Mouse (Mus musculus): ENCODE measurements around the gene Agfg2. TPM values are rescaled to one million over a fixed set of nuclear protein-coding genes. Genes with fewer than 3 reads are reported as not detected.

Agfg2 gene
- polyA plus RNA-seq, 1 experiment from 2014 or later = 16.4 TPM

- DNase-seq (ENCODE audit: low spot score) = no peak
- no peak overlapping the region for H3K27ac ChIP-seq (ENCODE audit: low read depth)
- H3K4me1 ChIP-seq (replicated peaks; ENCODE audit: control insufficient read depth, insufficient read depth, low read length) = no peaks in the 10 kb centered on the region
- no peak overlapping the region for H3K4me3 ChIP-seq (ENCODE audit: low read depth, low read length)
- 81% methylated on average over 3 of the region's 3 CpGs for WGBS
- no peaks in the 10 kb centered on the region for H3K9me3 ChIP-seq (ENCODE audit: control insufficient read depth, low read length)
- H3K4me2 ChIP-seq (ENCODE audit: low read length) = no peak overlapping the region
- no peaks in the 10 kb centered on the region for H3K27me3 ChIP-seq (replicated peaks; ENCODE audit: control insufficient read depth, insufficient read depth, low read length)
- H3K36me3 ChIP-seq (ENCODE audit: control insufficient read depth, insufficient read depth, low read length) = no peaks in the 10 kb centered on the region
- H3K9ac ChIP-seq (ENCODE audit: low read length) = no peak overlapping the region
- no peak for ATAC-seq (replicated peaks; ENCODE audit: low FRiP score, low TSS enrichment, low read depth)
Observed at GRCm38 (mm10) chr5:137689974-137690373, 5.4 kb upstream of the Agfg2 start.

GRCm38 (mm10) chr5:137686127-137686790, 1.7 kb upstream of the Agfg2 start:
- no peak overlapping the region for H3K4me3 ChIP-seq (ENCODE audit: low read depth, low read length)
- H3K4me1 ChIP-seq (replicated peaks; ENCODE audit: control insufficient read depth, insufficient read depth, low read length) = peaks cover 9% of the 10 kb centered on the region
- ATAC-seq (replicated peaks; ENCODE audit: low FRiP score, low TSS enrichment, low read depth) = no peak
- no peak for DNase-seq (ENCODE audit: low spot score)
- no peaks in the 10 kb centered on the region for H3K9me3 ChIP-seq (ENCODE audit: control insufficient read depth, low read length)
- H3K4me2 ChIP-seq (ENCODE audit: low read length) = no peak overlapping the region
- H3K27me3 ChIP-seq (replicated peaks; ENCODE audit: control insufficient read depth, insufficient read depth, low read length) = no peaks in the 10 kb centered on the region
- 0 out of 2 replicates have a peak, but pooled peaks cover 2% of the 10 kb centered on the region for H3K36me3 ChIP-seq (ENCODE audit: control insufficient read depth, insufficient read depth, low read length)
- no peak overlapping the region for H3K27ac ChIP-seq (ENCODE audit: low read depth)
- 70% methylated on average over 6 of the region's 6 CpGs for WGBS
- H3K9ac ChIP-seq (ENCODE audit: low read length) = no peak overlapping the region

- 0 out of 2 replicates have a peak, but pooled peaks cover 3% of the 10 kb centered on the region for H3K36me3 ChIP-seq (ENCODE audit: control insufficient read depth, insufficient read depth, low read length)
- H3K27me3 ChIP-seq (replicated peaks; ENCODE audit: control insufficient read depth, insufficient read depth, low read length) = no peaks in the 10 kb centered on the region
- WGBS = 95% methylated on average over 3 of the region's 3 CpGs
- H3K9ac ChIP-seq (ENCODE audit: low read length) = no peak overlapping the region
- H3K4me3 ChIP-seq (ENCODE audit: low read depth, low read length) = no peak overlapping the region
- peaks cover 9% of the 10 kb centered on the region for H3K4me1 ChIP-seq (replicated peaks; ENCODE audit: control insufficient read depth, insufficient read depth, low read length)
- no peak overlapping the region for H3K4me2 ChIP-seq (ENCODE audit: low read length)
- no peaks in the 10 kb centered on the region for H3K9me3 ChIP-seq (ENCODE audit: control insufficient read depth, low read length)
- no peak overlapping the region for H3K27ac ChIP-seq (ENCODE audit: low read depth)
- DNase-seq (ENCODE audit: low spot score) (no peak), ATAC-seq (replicated peaks; ENCODE audit: low FRiP score, low TSS enrichment, low read depth) (no peak)
Observed at GRCm38 (mm10) chr5:137685653-137686052, 1.1 kb upstream of the Agfg2 start.

GRCm38 (mm10) chr5:137683388-137684293, 885 bp downstream of the Agfg2 start:
- peak overlapping the region; percentile 54; the same call in 1 of the 2 replicates for H3K27ac ChIP-seq (ENCODE audit: low read depth)
- no peak; the same call in none of the 2 replicates for ATAC-seq (replicated peaks; ENCODE audit: low FRiP score, low TSS enrichment, low read depth)
- peak overlapping the region; percentile 56 for H3K9ac ChIP-seq (ENCODE audit: low read length)
- 10% methylated on average over 28 of the region's 28 CpGs for WGBS
- DNase-seq (ENCODE audit: low spot score) = peak; percentile 58
- H3K27me3 ChIP-seq (replicated peaks; ENCODE audit: control insufficient read depth, insufficient read depth, low read length) = no peaks in the 10 kb centered on the region
- H3K9me3 ChIP-seq (ENCODE audit: control insufficient read depth, low read length) = no peaks in the 10 kb centered on the region
- peak overlapping the region; percentile 63 for H3K4me3 ChIP-seq (ENCODE audit: low read depth, low read length)
- 0 out of 2 replicates have a peak, but pooled peaks cover 6% of the 10 kb centered on the region for H3K36me3 ChIP-seq (ENCODE audit: control insufficient read depth, insufficient read depth, low read length)
- peak overlapping the region; percentile 85 for H3K4me2 ChIP-seq (ENCODE audit: low read length)
- H3K4me1 ChIP-seq (replicated peaks; ENCODE audit: control insufficient read depth, insufficient read depth, low read length) = peaks cover 9% of the 10 kb centered on the region

GRCm38 (mm10) chr5:137682526-137682925, 2.0 kb downstream of the Agfg2 start:
- Histone ChIP-seq H3K27ac (ENCODE audit: low read depth) (no peak overlapping the region), H3K27me3 (replicated peaks; ENCODE audit: control insufficient read depth, insufficient read depth, low read length) (no peaks in the 10 kb centered on the region), H3K9me3 (ENCODE audit: control insufficient read depth, low read length) (no peaks in the 10 kb centered on the region), H3K9ac (ENCODE audit: low read length) (no peak overlapping the region), H3K4me3 (ENCODE audit: low read depth, low read length) (no peak overlapping the region), H3K36me3 (ENCODE audit: control insufficient read depth, insufficient read depth, low read length) (0 out of 2 replicates have a peak, but pooled peaks cover 6% of the 10 kb centered on the region), H3K4me1 (replicated peaks; ENCODE audit: control insufficient read depth, insufficient read depth, low read length) (peaks cover 9% of the 10 kb centered on the region), H3K4me2 (ENCODE audit: low read length) (peak overlapping the region; percentile 85)
- no peak for DNase-seq (ENCODE audit: low spot score)
- WGBS = 89% methylated on average over 6 of the region's 6 CpGs
- ATAC-seq (replicated peaks; ENCODE audit: low FRiP score, low TSS enrichment, low read depth) = no peak

GRCm38 (mm10) chr5:137679726-137680125, 4.8 kb downstream of the Agfg2 start:
- 79% methylated on average over 4 of the region's 4 CpGs for WGBS
- DNase-seq (ENCODE audit: low spot score) = no peak

GRCm38 (mm10) chr5:137678736-137679135, 5.8 kb downstream of the Agfg2 start:
- H3K9me3 ChIP-seq (ENCODE audit: control insufficient read depth, low read length) = no peaks in the 10 kb centered on the region
- DNase-seq (ENCODE audit: low spot score) (no peak), ATAC-seq (replicated peaks; ENCODE audit: low FRiP score, low TSS enrichment, low read depth) (no peak)

More at GRCm38 (mm10) chr5:137679726-137680125, 4.8 kb downstream of the Agfg2 start:
- Histone ChIP-seq H3K4me3 (ENCODE audit: low read depth, low read length) (no peak overlapping the region), H3K4me1 (replicated peaks; ENCODE audit: control insufficient read depth, insufficient read depth, low read length) (peaks cover 9% of the 10 kb centered on the region), H3K27me3 (replicated peaks; ENCODE audit: control insufficient read depth, insufficient read depth, low read length) (no peaks in the 10 kb centered on the region), H3K36me3 (ENCODE audit: control insufficient read depth, insufficient read depth, low read length) (0 out of 2 replicates have a peak, but pooled peaks cover 6% of the 10 kb centered on the region), H3K9me3 (ENCODE audit: control insufficient read depth, low read length) (no peaks in the 10 kb centered on the region), H3K27ac (ENCODE audit: low read depth) (no peak overlapping the region), H3K9ac (ENCODE audit: low read length) (no peak overlapping the region), H3K4me2 (ENCODE audit: low read length) (no peak overlapping the region)
- ATAC-seq (replicated peaks; ENCODE audit: low FRiP score, low TSS enrichment, low read depth) = no peak

GRCm38 (mm10) chr5:137677859-137678258, 6.7 kb downstream of the Agfg2 start:
- Histone ChIP-seq H3K36me3 (ENCODE audit: control insufficient read depth, insufficient read depth, low read length) (0 out of 2 replicates have a peak, but pooled peaks cover 6% of the 10 kb centered on the region), H3K4me3 (ENCODE audit: low read depth, low read length) (no peak overlapping the region), H3K9ac (ENCODE audit: low read length) (no peak overlapping the region), H3K27me3 (replicated peaks; ENCODE audit: control insufficient read depth, insufficient read depth, low read length) (no peaks in the 10 kb centered on the region), H3K4me1 (replicated peaks; ENCODE audit: control insufficient read depth, insufficient read depth, low read length) (peaks cover 5% of the 10 kb centered on the region; the same call in 1 of the 2 replicates), H3K4me2 (ENCODE audit: low read length) (no peak overlapping the region), H3K9me3 (ENCODE audit: control insufficient read depth, low read length) (no peaks in the 10 kb centered on the region), H3K27ac (ENCODE audit: low read depth) (no peak overlapping the region)
- DNase-seq (ENCODE audit: low spot score) = no peak
- no peak for ATAC-seq (replicated peaks; ENCODE audit: low FRiP score, low TSS enrichment, low read depth)
- 91% methylated on average over 8 of the region's 8 CpGs for WGBS

More at GRCm38 (mm10) chr5:137678736-137679135, 5.8 kb downstream of the Agfg2 start:
- no peaks in the 10 kb centered on the region for H3K27me3 ChIP-seq (replicated peaks; ENCODE audit: control insufficient read depth, insufficient read depth, low read length)
- 0 out of 2 replicates have a peak, but pooled peaks cover 6% of the 10 kb centered on the region for H3K36me3 ChIP-seq (ENCODE audit: control insufficient read depth, insufficient read depth, low read length)
- 80% methylated on average over 3 of the region's 3 CpGs for WGBS
- peaks cover 9% of the 10 kb centered on the region for H3K4me1 ChIP-seq (replicated peaks; ENCODE audit: control insufficient read depth, insufficient read depth, low read length)
- no peak overlapping the region for H3K4me3 ChIP-seq (ENCODE audit: low read depth, low read length)
- H3K27ac ChIP-seq (ENCODE audit: low read depth) = no peak overlapping the region
- H3K9ac ChIP-seq (ENCODE audit: low read length) = no peak overlapping the region
- no peak overlapping the region for H3K4me2 ChIP-seq (ENCODE audit: low read length)

All from intestine, embryonic 14.5 days (tissue).